Mouse (Mus musculus) olfactory bulb, adult 2 months (tissue): Measurements from ENCODE around the gene Celf5. TPM values are rescaled to one million over a fixed set of nuclear protein-coding genes. Genes with fewer than 3 reads are reported as not detected.

Source experiments
- H3K27ac ChIP-seq: fragments of 200-500 bp; 2 replicates; pipeline ENCODE4 v1.5.1; 2012; ENCODE audit warnings: low read depth, low read length; ENCODE audit not compliant: insufficient read depth
- H3K4me1 ChIP-seq: fragments of 200-500 bp; 2 replicates; pipeline ENCODE4 v1.6.1; 2012; ENCODE audit warnings: low read length; ENCODE audit not compliant: control insufficient read depth, insufficient read depth
- H3K4me3 ChIP-seq: fragments of 200-500 bp; 2 replicates; pipeline ENCODE4 v1.5.1; 2012; ENCODE audit warnings: mild to moderate bottlenecking, low read depth, low read length, moderate library complexity; ENCODE audit not compliant: insufficient read depth
- CTCF ChIP-seq: fragments of 200-500 bp; IDR thresholded peaks from 2 replicates; pipeline ENCODE4 v1.5.1; 2012; ENCODE audit warnings: low read depth, mild to moderate bottlenecking, low read length, moderate library complexity; ENCODE audit not compliant: insufficient read depth
- POLR2A ChIP-seq: fragments of 200-500 bp; IDR thresholded peaks from 2 replicates; pipeline ENCODE4 v1.6.1; 2012; ENCODE audit warnings: mild to moderate bottlenecking, low read depth, low read length, moderate library complexity; ENCODE audit not compliant: insufficient read depth
- WGBS: fragments of 180-500 bp; shearing (Covaris S2); methylation state at CpG from one replicate; pipeline ENCODE4 v1.1.7; 2018; 5-methylcytosine and 5-hydroxymethylcytosine counted together
- polyA plus RNA-seq: library from polyadenylated mRNA; stranded (reverse); fragments of >200 nt; gene quantifications from 2 replicates; pipeline ENCODE4 v1.2.4, GENCODE M21; 2012; ENCODE audit warnings: low replicate concordance; ENCODE audit not compliant: missing spikeins, insufficient read depth, insufficient read length

Celf5 gene
- polyA plus RNA-seq, 1 experiment: not detected

- Histone ChIP-seq H3K4me1 (peaks cover 91% of the 10 kb centered on the region), H3K27ac (peak overlapping the region; percentile 88), H3K4me3 (no peak overlapping the region)
- 56% methylated on average over 9 of the region's 9 CpGs for WGBS
- TF ChIP-seq CTCF (no peak), POLR2A (no peak)
Observed at GRCm38 (mm10) chr10:81410981-81411380, 71.5 kb downstream of the Celf5 start.

- H3K4me3 ChIP-seq: no peak overlapping the region
- peak overlapping the region; percentile 88 for H3K27ac ChIP-seq
- H3K4me1 ChIP-seq: peaks cover 85% of the 10 kb centered on the region
- no peak for TF ChIP-seq POLR2A
- TF ChIP-seq CTCF: no peak
- 78% methylated on average over 4 of the region's 4 CpGs for WGBS
Observed at GRCm38 (mm10) chr10:81410350-81410749, 72.2 kb downstream of the Celf5 start.

GRCm38 (mm10) chr10:81409330-81409729, 73.2 kb downstream of the Celf5 start:
- no peak for TF ChIP-seq CTCF
- TF ChIP-seq POLR2A: no peak
- 30% methylated on average over 8 of the region's 8 CpGs for WGBS
- H3K4me1 ChIP-seq: peaks cover 75% of the 10 kb centered on the region
- H3K4me3 ChIP-seq: no peak overlapping the region
- no peak overlapping the region for H3K27ac ChIP-seq

Other genes starting within 250 kb of the Celf5 start
- not detected in 2 replicates for gene Zfr2, start 249.6 kb downstream of the Celf5 start, polyA plus RNA-seq
- not detected in 2 replicates for gene Matk, start 229.8 kb downstream of the Celf5 start, polyA plus RNA-seq
- not detected in 2 replicates for gene Mrpl54, start 215.8 kb downstream of the Celf5 start, polyA plus RNA-seq
- gene Apba3, start 215.7 kb downstream of the Celf5 start, polyA plus RNA-seq: not detected in 2 replicates
- gene Tjp3, start 191.1 kb downstream of the Celf5 start, polyA plus RNA-seq: not detected in 2 replicates
- gene Pip5k1c, start 189.7 kb downstream of the Celf5 start, polyA plus RNA-seq: 935 TPM in 1 of 2 replicates, not detected in the other
- not detected in 2 replicates for gene Cactin, start 161.6 kb downstream of the Celf5 start, polyA plus RNA-seq
- not detected in 2 replicates for gene Tbxa2r, start 154.0 kb downstream of the Celf5 start, polyA plus RNA-seq
- gene Gipc3, start 139.4 kb downstream of the Celf5 start, polyA plus RNA-seq: not detected in 2 replicates
- gene Hmg20b, start 132.2 kb downstream of the Celf5 start, polyA plus RNA-seq: not detected in 2 replicates
- gene Mfsd12, start 125.2 kb downstream of the Celf5 start, polyA plus RNA-seq: not detected in 2 replicates
- not detected in 2 replicates for gene 4930404N11Rik, start 116.9 kb downstream of the Celf5 start, polyA plus RNA-seq
- not detected in 2 replicates for gene Fzr1, start 104.2 kb downstream of the Celf5 start, polyA plus RNA-seq
- gene Dohh, start 98.3 kb downstream of the Celf5 start, polyA plus RNA-seq: not detected in 2 replicates
- gene Gm48551, start 98.2 kb downstream of the Celf5 start, polyA plus RNA-seq: not detected in 2 replicates
- not detected in 2 replicates for gene Gm48552, start 93.7 kb downstream of the Celf5 start, polyA plus RNA-seq
- not detected in 2 replicates for gene Smim24, start 89.7 kb downstream of the Celf5 start, polyA plus RNA-seq
- not detected in 2 replicates for gene Nfic, start 27.1 kb downstream of the Celf5 start, polyA plus RNA-seq
- 181 TPM in 1 of 2 replicates, not detected in the other for gene Ncln, start 13.7 kb upstream of the Celf5 start, polyA plus RNA-seq
- not detected in 2 replicates for gene S1pr4, start 17.4 kb upstream of the Celf5 start, polyA plus RNA-seq
- gene Gna15, start 41.5 kb upstream of the Celf5 start, polyA plus RNA-seq: not detected in 2 replicates
- gene Gna11, start 62.5 kb upstream of the Celf5 start, polyA plus RNA-seq: not detected in 2 replicates
- 1,500 TPM in 1 of 2 replicates, not detected in the other for gene Aes, start 76.8 kb upstream of the Celf5 start, polyA plus RNA-seq
- gene Tle2, start 91.9 kb upstream of the Celf5 start, polyA plus RNA-seq: not detected in 2 replicates
- gene Tle6, start 118.4 kb upstream of the Celf5 start, polyA plus RNA-seq: not detected in 2 replicates
- gene BC025920, start 123.6 kb upstream of the Celf5 start, polyA plus RNA-seq: not detected in 2 replicates
- not detected in 2 replicates for gene Sirt6, start 145.1 kb upstream of the Celf5 start, polyA plus RNA-seq
- not detected in 2 replicates for gene Ankrd24, start 145.8 kb upstream of the Celf5 start, polyA plus RNA-seq
- not detected in 2 replicates for gene Gm10778, start 166.3 kb upstream of the Celf5 start, polyA plus RNA-seq
- not detected in 2 replicates for gene Zfp433, start 222.1 kb upstream of the Celf5 start, polyA plus RNA-seq